Mouse (Mus musculus): ENCODE data around the gene Asap2.

Asap2 gene

DNA sequence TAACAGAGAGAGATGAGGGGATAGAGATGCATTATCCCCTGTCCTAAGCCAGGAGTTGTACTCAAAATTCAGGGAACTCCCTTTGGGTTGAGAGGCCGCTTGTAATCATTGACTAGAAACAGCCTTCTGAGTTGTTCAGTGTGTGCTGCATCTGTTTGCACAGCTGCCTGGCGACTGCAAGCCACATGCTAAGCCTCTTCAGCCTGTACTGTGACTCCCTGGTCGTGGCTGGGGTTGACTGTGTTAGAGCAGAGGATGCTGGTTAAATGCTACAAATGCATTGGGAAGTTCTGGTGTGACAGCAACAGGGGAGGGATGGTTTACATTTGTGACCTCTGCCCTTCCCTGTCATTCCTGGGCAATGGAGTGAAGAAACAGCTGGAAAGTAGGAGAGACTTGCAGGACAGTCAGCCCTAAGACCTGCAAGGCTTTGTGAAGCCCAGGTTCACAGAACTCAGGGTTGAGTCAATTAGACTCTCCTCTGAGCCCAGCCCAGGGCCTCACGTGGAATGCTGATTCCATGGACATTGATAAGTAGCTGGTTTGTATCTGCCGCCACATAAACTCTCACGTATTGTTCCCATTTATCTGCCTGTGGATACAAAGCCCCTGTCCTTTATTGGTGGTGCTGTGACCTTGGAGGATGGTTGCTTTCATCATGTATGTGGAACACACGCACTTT lies 257.6 kb downstream of the Asap2 start:
- no peak for ATAC-seq (ENCODE audit: insufficient number of reproducible peaks, low FRiP score, low TSS enrichment)

DNA sequence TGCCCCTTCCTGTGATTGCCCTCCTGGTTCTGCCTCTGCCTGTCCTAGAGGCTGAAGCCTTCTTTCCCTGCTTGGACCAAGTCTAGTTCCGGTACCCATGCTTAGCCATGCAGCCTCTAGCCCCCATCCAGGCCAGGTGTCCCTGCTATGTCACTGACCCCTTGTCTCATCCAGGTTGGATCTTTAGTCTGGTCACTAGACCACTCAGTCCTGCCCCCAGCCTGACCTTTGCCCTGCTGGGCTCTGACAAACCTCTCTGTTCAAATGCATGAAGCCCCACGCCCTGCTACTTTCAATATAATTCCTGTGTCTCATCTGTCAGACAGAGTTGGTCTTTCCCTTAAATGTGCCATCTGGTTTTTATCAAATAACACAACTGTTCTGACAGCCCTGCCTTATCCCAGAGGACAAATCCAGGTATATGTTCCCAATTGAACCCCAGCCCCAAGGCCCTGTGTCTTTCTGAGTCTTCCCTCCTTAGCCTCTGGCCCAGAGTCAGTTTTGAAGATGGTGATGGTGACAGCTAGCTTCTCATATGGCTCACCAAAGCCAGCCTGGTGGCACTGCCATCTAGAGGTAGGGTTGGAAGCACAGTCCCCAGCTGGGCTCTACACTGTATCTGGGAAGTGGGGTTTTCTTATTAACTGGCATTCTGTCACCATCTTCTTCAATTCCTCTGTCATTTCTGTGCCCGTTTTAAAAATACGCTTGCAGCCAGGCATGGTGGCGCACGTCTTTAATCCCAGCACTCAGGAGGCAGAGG lies 270.4 kb downstream of the Asap2 start:
- ATAC-seq (ENCODE audit: insufficient number of reproducible peaks, low FRiP score, low TSS enrichment) = no peak

DNA sequence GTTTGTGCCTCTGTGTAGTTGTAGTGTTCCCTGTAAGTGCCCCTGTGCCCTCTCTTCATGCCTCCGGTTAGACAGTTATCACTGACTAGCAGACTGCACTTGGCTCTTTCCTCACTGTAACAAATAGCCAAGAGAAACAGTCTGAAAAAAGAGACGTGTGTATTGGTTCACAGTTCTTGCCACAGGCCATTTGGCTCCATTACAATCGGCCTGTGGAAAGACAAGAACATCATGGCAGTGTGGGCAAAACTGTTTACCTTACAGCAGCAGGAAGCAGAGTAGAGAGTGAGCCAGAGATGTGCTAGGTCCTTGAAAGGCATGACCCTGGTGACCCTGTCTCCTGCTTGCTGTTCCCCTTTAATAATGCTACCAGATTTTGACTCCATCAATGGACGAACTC lies 271.3 kb downstream of the Asap2 start:
- no peak for ATAC-seq (ENCODE audit: insufficient number of reproducible peaks, low FRiP score, low TSS enrichment)

DNA sequence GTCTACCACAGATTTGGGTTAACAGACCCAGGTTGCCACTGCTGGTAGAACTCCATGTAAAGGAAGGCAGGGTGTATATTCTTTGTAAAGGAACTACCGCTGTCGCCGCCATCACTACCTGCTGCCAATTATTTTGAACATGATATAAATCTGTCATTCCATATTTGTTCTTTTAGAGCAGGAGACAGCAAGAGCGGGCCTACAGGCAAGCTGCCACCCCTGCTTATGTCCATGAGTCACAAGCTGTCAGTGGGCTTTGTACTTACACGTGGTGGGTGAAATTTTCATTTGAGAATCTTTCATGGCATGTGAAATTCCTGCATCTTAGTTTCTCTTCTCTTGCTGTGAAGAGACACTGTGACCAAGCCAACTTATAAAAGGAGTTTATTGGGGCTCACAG lies 273.0 kb downstream of the Asap2 start:
- no peak for ATAC-seq (ENCODE audit: insufficient number of reproducible peaks, low FRiP score, low TSS enrichment)

DNA sequence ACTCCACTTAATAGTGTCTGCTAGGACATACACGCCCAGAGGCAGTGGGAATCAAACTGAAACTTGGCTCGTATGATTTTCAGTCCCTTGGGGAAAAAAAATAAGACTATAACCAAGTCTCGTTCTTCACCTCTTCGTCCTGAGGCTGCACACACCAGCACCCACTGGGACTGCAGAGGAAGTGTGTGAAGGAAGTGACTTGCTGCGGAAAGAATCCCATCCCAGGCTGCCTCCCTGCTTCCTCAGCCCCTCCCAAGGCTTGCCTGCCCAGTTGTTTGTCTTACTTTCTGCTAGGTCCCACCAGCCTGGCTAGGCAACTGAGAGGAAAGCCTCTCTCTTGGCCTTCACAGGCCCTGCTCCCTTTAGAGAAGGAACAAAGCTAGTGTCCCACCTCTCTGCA lies 274.0 kb downstream of the Asap2 start:
- ATAC-seq (ENCODE audit: insufficient number of reproducible peaks, low FRiP score, low TSS enrichment) = no peak

DNA sequence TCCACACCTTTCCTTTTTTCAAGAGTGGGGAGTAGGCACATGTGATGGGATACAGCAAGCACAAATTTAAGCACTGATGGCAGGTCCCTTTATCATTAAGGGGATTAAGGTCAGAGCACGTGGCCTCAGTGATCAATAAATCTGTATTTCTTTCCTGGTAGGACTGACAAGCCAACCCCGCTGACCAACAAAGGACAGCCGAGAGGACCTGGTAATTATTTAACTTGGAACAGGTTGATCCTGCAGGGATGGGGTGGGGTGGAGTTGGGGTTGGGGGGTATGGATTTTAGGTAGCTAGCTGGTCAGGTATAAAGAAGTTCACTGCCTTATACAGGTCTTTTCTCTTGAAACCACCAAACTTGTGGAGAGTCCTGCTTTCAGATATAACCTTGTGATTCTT lies 274.7 kb downstream of the Asap2 start:
- no peak for ATAC-seq (ENCODE audit: insufficient number of reproducible peaks, low FRiP score, low TSS enrichment)

DNA sequence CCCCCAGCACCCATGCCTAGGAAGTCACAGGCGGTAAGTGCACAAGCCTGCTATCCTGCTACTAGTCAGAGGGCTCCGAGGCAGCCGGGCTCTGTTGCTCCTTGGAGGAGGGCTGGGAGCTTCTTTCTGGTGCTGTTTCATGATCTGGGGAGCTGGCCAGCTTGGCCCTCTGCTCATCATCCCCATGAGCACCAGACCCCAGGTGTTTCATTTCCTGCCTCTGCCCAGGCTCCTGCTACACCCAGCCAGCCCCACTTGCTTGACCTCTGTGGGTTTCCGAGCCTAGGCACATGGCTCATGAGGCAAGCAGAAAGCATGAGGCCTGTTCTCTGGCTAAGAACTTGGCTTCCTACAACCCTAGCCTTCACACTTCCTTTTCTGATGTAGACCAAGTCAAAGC lies 275.2 kb downstream of the Asap2 start:
- no peak for ATAC-seq (ENCODE audit: insufficient number of reproducible peaks, low FRiP score, low TSS enrichment)

DNA sequence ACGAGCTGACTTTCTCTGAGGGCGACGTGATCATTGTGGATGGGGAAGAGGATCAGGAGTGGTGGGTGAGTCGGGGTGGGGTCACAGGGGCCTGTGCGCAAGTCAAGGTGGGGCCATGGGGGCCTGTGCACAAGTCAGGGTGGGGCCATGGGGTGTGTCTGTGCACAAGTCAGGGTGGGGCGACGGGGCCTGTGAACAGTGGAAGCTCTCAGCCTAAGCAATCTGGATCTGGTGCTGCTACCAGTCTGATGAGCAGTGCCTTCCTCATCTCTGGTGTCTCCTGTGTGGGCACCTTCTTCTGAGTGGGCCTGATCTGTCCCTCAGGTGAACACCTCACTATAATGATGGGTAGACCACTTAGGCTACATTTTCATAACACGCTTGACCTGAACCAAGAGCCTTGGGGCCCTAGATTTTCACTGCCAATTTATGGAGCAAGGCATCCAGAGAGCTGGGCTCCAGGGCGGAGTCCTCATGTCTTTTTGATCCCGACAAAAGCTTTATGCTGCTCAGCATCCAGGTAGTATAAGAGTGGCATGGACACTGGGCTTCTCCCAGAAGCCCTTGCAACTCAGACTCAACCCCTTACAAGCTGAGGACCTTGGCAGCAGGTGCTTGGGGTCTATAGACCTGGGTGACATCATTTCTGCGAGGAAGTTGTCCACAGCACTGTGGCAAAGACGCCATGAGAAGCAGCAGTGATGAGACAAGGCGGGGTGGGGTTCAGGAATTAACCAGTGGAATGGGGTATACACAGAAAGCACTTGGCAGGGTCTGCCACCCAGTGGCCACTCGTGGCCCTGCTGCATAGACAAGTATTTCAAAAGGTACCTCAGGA lies 275.9 kb downstream of the Asap2 start:
- ATAC-seq (ENCODE audit: insufficient number of reproducible peaks, low FRiP score, low TSS enrichment) = peak; percentile 54; the same call in 1 of the 2 replicates

DNA sequence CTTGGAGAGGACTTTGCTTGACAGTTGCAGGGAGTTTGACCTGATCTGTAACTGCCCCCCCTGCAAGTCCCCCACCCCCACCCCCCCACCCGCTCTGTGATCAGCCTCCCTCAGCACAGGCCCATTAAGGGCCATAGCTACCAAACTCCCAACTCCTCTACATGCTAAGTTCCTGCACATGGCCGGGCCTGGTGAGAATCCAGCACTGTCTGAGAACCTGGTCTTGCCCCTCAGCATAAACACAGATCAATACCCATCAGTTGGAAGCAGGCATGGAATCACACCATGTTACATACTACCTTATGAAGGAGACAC lies 276.5 kb downstream of the Asap2 start:
- no peak for ATAC-seq (ENCODE audit: insufficient number of reproducible peaks, low FRiP score, low TSS enrichment)

DNA sequence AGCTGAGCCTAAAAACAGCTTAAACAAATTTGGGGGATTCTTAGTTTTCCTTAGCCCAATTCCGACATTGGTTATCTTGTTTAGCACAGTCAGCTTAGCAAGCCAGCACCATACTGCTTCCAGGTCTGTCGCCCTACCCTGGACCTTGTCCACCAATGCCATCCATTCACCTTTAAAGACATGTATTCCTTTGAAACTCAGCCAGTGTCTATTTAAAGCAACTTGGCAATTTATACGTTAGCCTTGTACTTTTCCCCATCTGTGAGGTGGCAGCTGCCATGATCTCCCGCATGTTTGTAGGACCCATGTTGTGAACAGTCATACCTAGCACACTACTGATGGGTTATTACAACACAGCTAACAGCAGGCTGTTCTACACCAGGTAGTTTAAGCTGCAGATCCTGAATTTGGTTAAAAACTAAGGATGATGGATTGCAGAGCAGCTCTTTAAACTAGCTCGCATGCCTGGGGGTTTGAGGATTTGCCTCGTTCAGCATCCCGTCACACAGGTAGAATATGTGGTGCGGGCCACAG lies 277.9 kb downstream of the Asap2 start:
- peak; percentile 45; the same call in 1 of the 2 replicates for ATAC-seq (ENCODE audit: insufficient number of reproducible peaks, low FRiP score, low TSS enrichment)

DNA sequence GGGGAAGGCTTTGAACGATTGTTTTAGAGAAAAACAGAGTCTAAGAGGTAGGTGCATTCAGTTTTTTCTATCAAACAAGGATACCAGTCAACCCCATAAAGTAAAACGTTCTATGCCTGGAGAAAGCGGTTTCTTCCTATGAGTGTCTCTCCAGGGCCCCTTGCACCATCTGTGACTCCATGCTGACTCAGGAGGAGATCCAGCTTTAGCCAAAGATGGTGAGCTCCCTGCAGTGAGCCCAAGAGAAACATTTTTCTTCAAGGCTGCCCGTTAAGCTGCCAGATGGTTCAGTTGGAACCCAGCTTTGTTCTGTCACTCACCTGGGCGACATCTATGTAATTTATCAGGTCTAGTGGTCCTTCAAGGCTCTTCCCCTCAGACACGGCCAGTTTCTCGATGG lies 284.2 kb downstream of the Asap2 start:
- ATAC-seq (ENCODE audit: insufficient number of reproducible peaks, low FRiP score, low TSS enrichment) = peak; percentile 52

DNA sequence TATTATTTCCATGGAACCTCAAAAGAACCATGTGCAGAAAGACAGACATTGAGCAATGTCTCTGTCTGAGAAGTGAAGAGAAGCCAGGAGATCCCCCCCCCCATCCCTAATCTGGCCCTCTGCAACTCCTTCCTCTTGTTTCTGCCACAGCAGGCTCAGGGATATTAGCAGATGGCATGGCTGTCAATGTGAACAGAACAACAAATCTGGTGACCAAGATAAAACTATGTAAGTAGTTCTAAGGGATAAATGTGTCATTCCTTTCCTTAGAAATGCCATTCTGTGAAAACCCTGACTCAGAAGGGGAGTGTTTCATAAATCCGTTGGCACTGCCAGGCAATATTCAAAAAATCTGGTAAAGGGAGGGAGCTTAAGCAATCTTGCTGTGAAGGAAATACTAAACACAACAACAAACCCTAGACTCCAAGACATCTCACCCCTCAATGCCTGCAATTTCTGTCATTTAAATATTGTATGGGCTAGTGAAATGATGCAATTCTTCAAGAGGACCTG lies 287.1 kb downstream of the Asap2 start:
- no peak for ATAC-seq (ENCODE audit: insufficient number of reproducible peaks, low FRiP score, low TSS enrichment)

DNA sequence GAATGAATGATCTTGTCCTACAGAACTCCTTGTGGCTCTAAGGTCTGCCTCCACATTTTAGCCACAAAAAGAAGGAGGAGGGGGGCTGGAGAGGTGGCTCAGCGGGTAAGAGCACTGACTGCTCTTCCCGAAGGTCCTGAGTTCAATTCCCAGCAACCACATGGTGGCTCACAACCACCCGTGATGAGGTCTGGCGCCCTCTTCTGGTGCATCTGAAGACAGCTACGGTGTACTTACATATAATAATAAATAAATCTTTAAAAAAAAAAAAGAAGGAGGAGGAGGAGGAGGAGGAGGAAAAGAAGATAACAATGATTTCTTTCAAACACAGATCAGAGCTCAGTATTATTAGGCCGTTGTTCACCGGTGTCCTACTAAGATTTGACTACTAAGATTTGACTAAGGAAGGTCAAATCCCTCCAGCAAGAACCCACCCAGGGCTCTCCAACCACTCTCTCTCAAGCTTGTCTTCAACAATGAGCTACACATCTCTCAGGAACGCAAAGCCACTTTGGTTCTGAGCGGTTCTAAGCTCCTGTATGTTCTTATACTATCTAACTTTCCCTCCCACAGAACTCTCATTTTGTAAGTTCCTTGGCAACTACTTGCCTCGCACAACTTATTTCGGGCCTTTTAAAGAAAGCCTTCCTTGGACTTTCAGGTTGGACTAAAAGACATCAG lies 294.6 kb downstream of the Asap2 start, which contains the start of gene Cpsf3:
Cpsf3 (plus strand) TSS at position 631 of the 681 bp plus-strand sequence.
- no peak for ATAC-seq (ENCODE audit: insufficient number of reproducible peaks, low FRiP score, low TSS enrichment)

DNA sequence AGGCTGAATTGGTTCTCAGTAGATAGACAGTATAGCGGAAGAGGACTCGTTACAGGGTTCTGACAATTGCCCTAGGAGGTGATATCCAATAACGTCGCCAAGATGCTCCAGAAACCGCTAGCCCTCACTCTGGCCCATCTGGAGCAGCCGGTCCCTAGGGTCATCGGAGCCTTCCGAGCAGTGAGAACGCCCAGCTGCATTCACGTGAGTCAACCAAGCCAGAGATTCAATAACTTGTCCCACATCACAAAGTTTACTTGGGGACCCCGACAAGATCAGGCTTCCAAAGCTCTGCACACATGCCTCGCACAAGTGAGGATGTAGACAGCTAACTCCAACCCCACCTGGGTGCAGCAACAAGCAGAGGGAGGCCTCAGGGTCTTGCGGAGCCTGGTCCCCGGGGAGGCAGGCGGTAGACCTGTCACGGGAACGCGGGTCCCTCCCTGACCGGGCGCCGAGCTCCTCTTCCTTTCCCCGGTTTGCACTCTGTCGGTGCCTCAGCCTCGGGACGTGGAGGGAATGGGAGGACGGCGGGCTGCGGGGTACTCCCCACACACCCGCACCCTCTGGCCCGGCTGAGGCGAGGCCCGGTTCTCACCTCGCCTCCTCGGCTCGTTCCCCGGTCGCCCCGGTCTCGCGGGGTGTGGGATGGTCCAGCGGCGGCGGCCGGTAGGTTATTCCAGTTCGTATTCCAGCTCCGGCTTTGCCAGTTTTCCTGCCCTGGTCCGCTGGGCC lies 295.4 kb downstream of the Asap2 start:
- ATAC-seq (ENCODE audit: insufficient number of reproducible peaks, low FRiP score, low TSS enrichment) = peak; percentile 73

DNA sequence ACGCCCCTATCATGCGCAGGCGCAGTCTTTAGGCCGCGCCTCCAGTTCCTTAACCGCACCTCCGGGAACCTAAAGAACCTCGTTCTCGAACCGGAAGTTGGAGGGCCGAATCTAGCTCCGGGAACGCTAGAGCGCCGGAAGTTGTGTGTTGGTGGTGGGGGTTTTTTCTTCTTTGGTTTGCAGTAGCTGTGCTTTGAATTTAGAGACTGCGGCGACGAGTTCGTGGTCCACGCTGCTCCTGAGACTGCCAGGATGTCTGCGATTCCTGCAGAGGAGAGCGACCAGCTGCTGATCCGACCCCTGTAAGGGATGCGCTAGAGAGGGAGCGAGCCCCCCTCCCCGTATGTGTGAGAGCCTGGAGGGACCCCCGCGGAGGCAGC lies 296.0 kb downstream of the Asap2 start, which contains the start of gene Itgb1bp1:
Itgb1bp1 (minus strand) TSS at position 42 of the 380 bp plus-strand sequence.
- ATAC-seq (ENCODE audit: insufficient number of reproducible peaks, low FRiP score, low TSS enrichment) = peak; percentile 96

DNA sequence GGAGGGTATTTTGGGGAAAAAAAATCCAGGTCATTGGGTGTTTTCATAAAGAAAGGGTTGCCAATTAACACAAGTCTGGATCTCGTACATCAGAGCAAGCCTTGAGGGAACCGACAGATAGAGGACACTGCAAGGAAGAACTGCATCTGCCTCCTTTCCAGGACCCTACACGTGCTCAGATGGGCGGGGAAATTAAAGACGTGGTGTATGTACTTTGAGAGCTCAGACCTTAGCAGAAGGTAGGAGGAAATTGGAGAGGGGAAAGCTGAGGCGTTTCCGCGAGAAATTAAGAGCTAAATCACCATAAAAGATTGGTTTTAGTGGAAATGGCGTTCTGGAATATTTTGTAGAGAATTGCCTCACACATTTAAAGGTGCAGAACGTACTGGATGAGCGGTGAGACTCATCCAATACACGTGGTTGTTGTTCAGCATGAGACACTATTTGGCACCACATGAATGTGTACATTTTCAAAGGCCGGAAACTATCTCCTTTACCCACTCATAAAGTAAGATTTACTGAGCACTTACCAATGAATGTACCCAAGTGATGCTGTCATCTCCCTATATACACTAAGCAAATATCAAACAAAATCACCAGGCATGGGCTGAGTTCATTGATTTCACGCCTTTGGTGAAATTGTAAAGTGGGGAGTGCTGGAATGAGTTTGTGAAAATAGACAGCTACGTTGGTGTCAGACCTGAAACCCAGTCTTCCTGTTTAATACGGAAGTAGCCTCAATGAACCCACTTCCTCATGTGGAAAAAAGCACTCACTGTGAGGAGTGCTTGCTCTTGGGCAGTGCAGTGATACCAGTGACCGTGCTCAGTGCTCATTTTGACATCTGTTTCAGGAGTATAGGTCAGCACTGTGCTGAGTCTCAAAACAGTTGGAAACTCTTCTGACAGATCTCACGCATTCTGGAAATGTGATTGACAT lies 296.7 kb downstream of the Asap2 start:
- no peak; the same call in 1 of the 2 replicates for ATAC-seq (ENCODE audit: insufficient number of reproducible peaks, low FRiP score, low TSS enrichment)

DNA sequence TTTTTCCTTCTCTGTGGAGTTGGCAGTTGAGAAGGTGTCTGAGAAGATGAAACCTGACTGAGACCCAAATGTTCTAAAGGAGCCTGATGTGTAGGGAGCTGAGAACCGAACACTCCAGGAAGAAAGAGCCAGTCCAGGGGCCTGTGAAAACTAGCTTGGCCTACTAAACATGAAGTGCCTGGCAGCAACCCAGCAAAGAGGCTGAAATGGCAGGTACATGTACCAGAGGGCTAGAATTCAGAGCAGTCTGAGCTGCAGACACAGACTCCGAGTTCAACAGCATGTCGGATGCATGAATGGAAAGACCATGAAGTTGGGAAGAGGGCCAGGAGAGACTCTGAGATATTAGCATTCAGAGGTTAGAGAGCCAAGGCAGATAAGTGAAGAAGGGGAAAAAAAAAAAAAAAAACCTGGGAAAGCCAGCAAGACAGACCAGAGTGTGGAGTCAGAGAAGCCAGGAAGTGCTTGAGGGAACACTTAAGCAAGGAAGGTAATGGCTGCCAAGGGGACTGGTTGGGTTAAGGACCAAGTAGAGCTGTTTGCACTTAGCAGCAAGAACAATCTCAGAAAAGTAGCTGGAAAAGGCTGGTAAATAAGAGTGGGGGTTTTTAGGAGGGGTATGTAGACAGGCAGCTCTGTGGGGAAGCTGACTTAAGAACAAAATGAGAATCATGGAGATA lies 298.6 kb downstream of the Asap2 start:
- no peak for ATAC-seq (ENCODE audit: insufficient number of reproducible peaks, low FRiP score, low TSS enrichment)

DNA sequence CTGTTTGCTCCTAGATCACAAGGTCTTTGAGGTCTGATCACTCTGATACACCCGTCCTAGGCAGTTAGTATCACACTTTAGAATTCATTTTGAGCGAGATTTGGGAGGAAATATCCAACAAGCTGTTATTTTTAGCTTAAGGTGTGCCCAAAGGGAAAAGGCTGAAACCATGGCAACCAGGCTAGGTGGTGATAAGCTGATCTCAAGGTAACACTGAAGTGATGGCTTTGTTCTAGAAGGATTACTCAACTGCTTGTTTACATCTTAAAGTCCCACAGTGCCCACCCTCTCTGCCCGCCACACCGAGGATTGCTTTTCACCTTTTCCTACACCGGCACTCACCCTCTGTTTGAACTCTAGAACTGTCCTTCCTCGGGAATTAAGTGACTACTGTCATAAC lies 299.4 kb downstream of the Asap2 start:
- no peak for ATAC-seq (ENCODE audit: insufficient number of reproducible peaks, low FRiP score, low TSS enrichment)

Measured in cerebellum, adult (tissue).